Mouse (Mus musculus) forebrain, embryonic 16.5 days (tissue): ENCODE data around the gene Ccdc9. TPM values are rescaled to one million over a fixed set of nuclear protein-coding genes. Genes with fewer than 3 reads are reported as not detected.
A peak's percentile ranks its signal among the peaks of the same experiment; 100 is the strongest.

Experiments
- ATAC-seq: fragments of 200-750 bp; cut with Nextera tagmentation; 2 replicates; pipeline ENCODE4 v1.8.0; 2017; ENCODE audit warnings: mild to moderate bottlenecking, moderate library complexity
- H3K27ac ChIP-seq: fragments of 300-500 bp; sonication (generic); 2 replicates; pipeline ENCODE4 v1.5.1; 2014; ENCODE audit warnings: low read length, control low read depth
- H3K27me3 ChIP-seq: fragments of 300-500 bp; sonication (generic); replicated peaks from 2 replicates; pipeline ENCODE4 v1.6.1; 2014; ENCODE audit warnings: low read length; ENCODE audit not compliant: control insufficient read depth, insufficient read depth
- H3K36me3 ChIP-seq: fragments of 300-500 bp; sonication (generic); 2 replicates; pipeline ENCODE4 v1.6.1; 2014; ENCODE audit not compliant: control insufficient read depth, insufficient read depth
- H3K4me1 ChIP-seq: fragments of 300-500 bp; sonication (generic); replicated peaks from 2 replicates; pipeline ENCODE4 v1.6.1; 2014; ENCODE audit warnings: low read length; ENCODE audit not compliant: control insufficient read depth, insufficient read depth
- H3K4me2 ChIP-seq: fragments of 300-500 bp; sonication (generic); 2 replicates; pipeline ENCODE4 v1.6.1; 2014; ENCODE audit warnings: mild to moderate bottlenecking, low read length, control low read depth
- H3K4me3 ChIP-seq: fragments of 300-500 bp; sonication (generic); replicated peaks from 2 replicates; pipeline ENCODE4 v1.5.1; 2014; ENCODE audit warnings: mild to moderate bottlenecking, low read length, control low read depth
- H3K9ac ChIP-seq: fragments of 300-500 bp; sonication (generic); replicated peaks from 2 replicates; pipeline ENCODE4 v1.6.1; 2014; ENCODE audit warnings: low read depth, low read length, control low read depth
- H3K9me3 ChIP-seq: fragments of 300-500 bp; sonication (generic); 2 replicates; pipeline ENCODE4 v1.6.1; 2016; ENCODE audit warnings: low read length; ENCODE audit not compliant: control insufficient read depth
- WGBS: fragments of 180-500 bp; shearing (Covaris S2); extraction: QIAGEN DNeasy Blood & Tissue Kit; methylation state at CpG from one replicate; pipeline ENCODE4 v1.1.7; 2014; 5-methylcytosine and 5-hydroxymethylcytosine counted together
- polyA plus RNA-seq: library from polyadenylated mRNA; unstranded; fragments of >200 nt; fragmentation: Nextera tagmentation; extraction: Ambion mirVana; gene quantifications from 2 replicates; pipeline ENCODE4 v1.2.1, GENCODE M21; 2015

The Ccdc9 gene
- polyA plus RNA-seq, 1 experiment from 2014 or later = 29.4 TPM

DNA sequence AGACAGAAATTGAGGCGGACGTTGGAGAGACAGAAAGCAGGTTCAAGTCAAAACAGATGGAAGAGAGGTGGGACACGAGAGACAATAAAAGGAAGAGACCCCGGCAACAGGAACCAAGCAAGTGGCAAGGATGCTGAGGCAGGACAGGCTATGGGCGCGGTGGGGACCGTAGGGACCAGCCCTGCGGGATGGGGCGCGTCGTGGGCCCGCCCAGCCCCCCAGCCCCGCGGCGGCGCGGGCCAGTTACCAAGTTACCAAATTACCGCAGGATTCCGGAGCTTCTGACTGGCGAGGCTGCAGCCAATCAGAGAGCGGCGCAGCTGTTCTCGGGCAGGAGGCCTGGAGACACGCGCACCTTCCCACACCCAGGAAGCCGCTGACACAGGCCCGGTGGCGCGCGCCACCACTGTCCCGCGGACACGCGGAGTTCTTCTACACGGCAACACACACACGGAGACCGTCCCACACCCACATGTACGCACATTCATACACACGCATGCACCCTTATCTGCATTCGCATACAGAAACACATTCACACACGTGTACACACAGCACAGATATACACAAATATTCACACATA is 8.8 kb upstream of the Ccdc9 start:
- Histone ChIP-seq H3K4me2 (peak overlapping the region; percentile 94), H3K4me3 (peak overlapping the region; percentile 55), H3K9me3 (no peaks in the 10 kb centered on the region), H3K4me1 (peaks cover 29% of the 10 kb centered on the region), H3K27me3 (no peaks in the 10 kb centered on the region), H3K9ac (peak overlapping the region; percentile 56), H3K36me3 (no peaks in the 10 kb centered on the region), H3K27ac (peak overlapping the region; percentile 83)
- 2% methylated on average over 41 of the region's 41 CpGs for whole genome bisulfite sequencing
- peak; percentile 38 for ATAC-seq

DNA sequence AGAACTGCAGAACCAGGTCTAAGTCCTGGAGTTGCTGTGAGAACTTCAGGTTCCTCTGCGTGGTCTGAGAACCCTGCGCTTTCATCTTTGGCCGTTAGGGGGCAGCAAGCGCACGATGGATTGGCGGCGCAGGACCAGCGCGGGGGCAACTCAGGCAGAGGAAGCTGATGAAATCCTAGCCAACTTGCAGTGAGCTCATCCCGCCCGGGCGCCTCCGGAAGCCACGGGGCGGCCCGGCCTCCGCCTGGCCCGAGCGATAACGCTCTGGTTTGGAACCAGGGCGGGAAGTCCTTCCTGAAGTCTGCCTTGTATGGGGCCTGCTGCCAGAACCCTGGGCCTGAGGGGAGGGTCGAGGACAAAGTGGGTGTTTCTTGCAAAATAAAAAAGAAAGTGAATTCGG is 8.2 kb upstream of the Ccdc9 start:
- peak overlapping the region; percentile 55 for H3K4me3 ChIP-seq
- peak overlapping the region; percentile 56 for H3K9ac ChIP-seq
- H3K27me3 ChIP-seq = no peaks in the 10 kb centered on the region
- H3K9me3 ChIP-seq = no peaks in the 10 kb centered on the region
- H3K4me2 ChIP-seq = peak overlapping the region; percentile 94
- ATAC-seq = peak; percentile 55
- under 1% methylated on average over 23 of the region's 23 CpGs for WGBS
- no peaks in the 10 kb centered on the region for H3K36me3 ChIP-seq
- H3K4me1 ChIP-seq = peaks cover 26% of the 10 kb centered on the region
- H3K27ac ChIP-seq = peak overlapping the region; percentile 83

DNA sequence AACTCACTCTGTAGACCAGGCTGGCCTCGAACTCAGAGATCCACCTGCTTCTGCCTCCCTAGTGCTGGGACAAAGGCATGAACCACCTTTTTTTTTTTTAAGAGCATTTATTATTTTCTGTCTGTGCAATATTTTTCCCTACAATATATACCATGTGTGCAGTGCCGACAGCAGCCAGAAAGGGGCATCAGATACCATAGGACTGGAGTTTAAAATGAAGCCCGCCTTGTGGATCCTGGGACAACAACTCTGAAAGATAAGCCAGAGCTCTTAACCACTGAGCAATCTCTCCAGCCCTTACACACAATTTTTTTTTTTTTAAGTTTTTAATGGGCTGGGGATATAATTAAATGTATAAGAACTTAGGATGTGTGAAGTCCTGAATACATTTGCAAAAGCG is 7.8 kb upstream of the Ccdc9 start:
- ATAC-seq = peak; percentile 34; the same call in 1 of the 2 replicates
- Histone ChIP-seq H3K9me3 (no peaks in the 10 kb centered on the region), H3K36me3 (no peaks in the 10 kb centered on the region), H3K9ac (no peak overlapping the region), H3K27ac (no peak overlapping the region), H3K4me1 (peaks cover 26% of the 10 kb centered on the region), H3K4me2 (peak overlapping the region; percentile 94), H3K4me3 (no peak overlapping the region), H3K27me3 (no peaks in the 10 kb centered on the region)
- 32% methylated on average over 4 of the region's 4 CpGs for WGBS

DNA sequence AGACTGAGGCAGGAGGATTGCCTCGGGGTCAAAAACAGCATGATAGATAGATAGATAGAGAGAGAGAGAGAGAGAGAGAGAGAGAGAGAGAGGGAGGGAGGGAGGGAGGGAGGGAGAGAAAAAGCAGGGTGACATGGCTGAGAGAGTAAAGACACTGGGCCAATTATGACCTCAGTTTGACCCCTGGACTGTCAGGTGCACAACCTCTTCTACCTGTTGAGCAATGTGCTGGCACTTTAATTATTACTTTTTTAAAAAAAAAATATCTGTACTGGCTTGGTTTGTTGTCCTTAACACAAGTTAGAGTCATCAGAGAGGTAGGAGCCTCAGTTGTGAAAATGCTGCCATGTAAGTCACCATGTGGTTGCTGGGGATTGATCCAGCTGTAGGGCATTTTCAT is 1.2 kb upstream of the Ccdc9 start:
- Histone ChIP-seq H3K36me3 (peaks cover 6% of the 10 kb centered on the region), H3K27me3 (no peaks in the 10 kb centered on the region), H3K4me3 (no peak overlapping the region), H3K9me3 (no peaks in the 10 kb centered on the region), H3K4me1 (peaks cover 11% of the 10 kb centered on the region), H3K9ac (no peak overlapping the region), H3K27ac (no peak overlapping the region), H3K4me2 (no peak overlapping the region)
- WGBS = 62% methylated on average over 1 of the region's 1 CpGs
- ATAC-seq = no peak

DNA sequence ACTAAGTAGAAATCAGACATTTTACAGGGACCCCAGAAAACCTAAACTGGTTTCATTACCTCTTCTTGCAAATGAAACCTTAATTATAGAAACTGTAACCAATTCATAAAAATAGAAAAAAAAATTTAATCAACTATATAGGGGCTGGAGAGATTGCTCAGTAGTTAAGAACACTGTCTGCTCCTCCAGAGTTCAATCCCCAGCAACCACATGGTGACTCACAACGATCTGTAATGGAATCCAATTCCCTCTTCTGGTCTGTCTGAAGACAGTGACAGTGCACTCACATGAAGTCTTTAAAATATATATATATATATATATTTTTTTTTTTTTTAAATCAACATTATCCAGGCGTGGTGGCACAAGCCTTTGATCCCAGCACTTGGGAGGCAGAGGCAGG is 421 bp upstream of the Ccdc9 start:
- peak overlapping the region; percentile 90 for H3K27ac ChIP-seq
- peak overlapping the region; percentile 66 for H3K9ac ChIP-seq
- peak overlapping the region; percentile 61 for H3K4me3 ChIP-seq
- peak overlapping the region; percentile 52 for H3K4me2 ChIP-seq
- H3K36me3 ChIP-seq = peaks cover 6% of the 10 kb centered on the region
- H3K27me3 ChIP-seq = no peaks in the 10 kb centered on the region
- no peak for ATAC-seq
- no peaks in the 10 kb centered on the region for H3K9me3 ChIP-seq
- 78% methylated on average over 2 of the region's 2 CpGs for WGBS
- peaks cover 11% of the 10 kb centered on the region for H3K4me1 ChIP-seq

DNA sequence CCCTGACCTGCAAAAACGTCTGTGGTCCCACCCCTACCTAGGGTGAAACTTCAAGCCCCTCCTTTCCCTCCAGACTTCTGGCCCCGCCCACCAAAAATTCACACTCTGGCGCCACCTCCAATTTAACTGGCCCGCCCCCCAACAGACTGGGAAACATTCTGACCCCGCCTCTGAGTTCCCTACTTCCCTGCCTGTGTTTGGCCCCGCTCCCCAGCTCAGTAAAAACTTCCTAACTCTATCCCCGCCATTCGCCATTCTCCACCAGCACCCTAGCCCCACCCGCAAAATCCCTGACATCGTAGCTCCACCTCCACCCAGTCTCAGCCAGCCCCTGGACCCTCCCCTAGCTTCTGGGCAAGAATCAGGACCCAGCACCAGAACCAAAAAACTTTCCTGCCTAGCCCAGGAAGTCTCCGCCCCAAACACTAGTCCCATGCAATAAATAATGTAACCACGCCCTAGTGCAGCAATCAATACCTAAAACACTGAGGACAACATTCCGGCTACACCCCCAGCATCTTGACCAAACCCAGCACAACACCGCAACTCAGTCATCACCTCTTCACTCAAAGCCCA is 1.1 kb downstream of the Ccdc9 start:
- peaks cover 11% of the 10 kb centered on the region for H3K36me3 ChIP-seq
- peak; percentile 24 for ATAC-seq
- peaks cover 11% of the 10 kb centered on the region for H3K4me1 ChIP-seq
- no peak overlapping the region for H3K9ac ChIP-seq
- no peaks in the 10 kb centered on the region for H3K27me3 ChIP-seq
- H3K9me3 ChIP-seq = no peaks in the 10 kb centered on the region
- H3K27ac ChIP-seq = no peak overlapping the region
- 3% methylated on average over 14 of the region's 14 CpGs for WGBS
- peak overlapping the region; percentile 61 for H3K4me3 ChIP-seq
- peak overlapping the region; percentile 52 for H3K4me2 ChIP-seq

DNA sequence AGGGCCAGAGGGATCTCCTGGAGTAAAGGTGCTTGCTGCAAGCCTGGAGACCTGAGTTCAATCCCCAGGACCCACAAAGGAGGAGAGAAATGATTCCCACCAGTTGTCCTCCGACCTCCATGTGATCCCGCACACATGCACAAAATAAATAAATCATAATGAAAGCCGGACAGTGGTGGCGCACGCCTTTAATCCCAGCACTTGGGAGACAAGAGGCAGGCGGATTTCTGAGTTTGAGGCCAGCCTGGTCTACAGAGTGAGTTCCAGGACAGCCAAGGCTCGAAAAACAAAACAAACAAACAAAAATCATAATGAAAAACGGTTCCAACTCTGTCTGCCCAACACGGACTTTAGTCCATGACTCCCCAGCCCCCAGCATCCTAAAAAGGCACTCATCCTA is 1.7 kb downstream of the Ccdc9 start:
- no peak for ATAC-seq
- no peaks in the 10 kb centered on the region for H3K9me3 ChIP-seq
- WGBS = 73% methylated on average over 9 of the region's 9 CpGs
- H3K4me1 ChIP-seq = peaks cover 11% of the 10 kb centered on the region
- peaks cover 11% of the 10 kb centered on the region for H3K36me3 ChIP-seq
- no peak overlapping the region for H3K9ac ChIP-seq
- no peak overlapping the region for H3K4me3 ChIP-seq
- H3K27ac ChIP-seq = no peak overlapping the region
- H3K27me3 ChIP-seq = no peaks in the 10 kb centered on the region
- H3K4me2 ChIP-seq = no peak overlapping the region

DNA sequence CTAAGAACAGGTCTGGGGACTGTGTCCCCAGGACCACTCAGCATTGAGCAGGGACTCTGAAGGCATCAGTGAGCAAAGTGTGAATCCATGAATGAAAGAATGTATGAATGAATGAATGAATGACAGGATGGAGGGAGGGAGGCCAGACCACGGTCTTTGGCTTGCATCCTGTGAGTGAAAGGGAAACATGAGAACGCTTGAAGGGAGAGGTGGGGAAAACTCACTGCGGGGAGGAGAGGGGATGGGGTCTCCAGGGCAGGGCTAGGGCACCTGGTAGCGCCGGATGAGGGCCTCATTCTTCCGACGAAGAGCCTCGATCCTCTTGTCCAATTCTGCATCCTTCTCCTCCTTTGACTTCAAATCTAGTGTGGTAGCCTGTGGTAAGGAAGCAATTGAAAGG is 2.6 kb downstream of the Ccdc9 start:
- Histone ChIP-seq H3K36me3 (peaks cover 11% of the 10 kb centered on the region), H3K27me3 (no peaks in the 10 kb centered on the region), H3K4me2 (no peak overlapping the region), H3K9me3 (no peaks in the 10 kb centered on the region), H3K4me1 (peaks cover 11% of the 10 kb centered on the region), H3K9ac (no peak overlapping the region), H3K4me3 (no peak overlapping the region), H3K27ac (no peak overlapping the region)
- no peak for ATAC-seq
- 86% methylated on average over 8 of the region's 8 CpGs for WGBS

DNA sequence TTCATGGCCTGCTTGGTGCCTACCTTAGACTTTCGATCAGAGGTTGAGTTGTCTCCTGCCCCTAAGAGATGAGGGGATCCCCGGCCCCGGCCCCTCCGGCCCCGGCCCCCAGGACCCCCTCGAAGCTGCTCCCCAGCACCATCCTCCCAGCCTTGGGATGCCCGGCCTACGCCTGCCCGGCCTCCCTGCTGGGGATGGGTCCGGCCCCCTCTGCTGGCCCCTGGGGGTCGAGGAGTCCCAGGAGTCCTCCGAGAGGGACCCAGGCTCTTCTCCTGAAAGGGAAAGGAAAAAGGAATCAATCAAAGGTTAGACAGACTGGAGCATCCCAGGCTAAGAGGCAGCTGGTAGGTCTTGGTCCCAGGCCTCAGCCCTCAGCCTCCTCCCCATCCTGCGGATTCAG is 4.3 kb downstream of the Ccdc9 start:
- no peak overlapping the region for H3K27ac ChIP-seq
- H3K4me2 ChIP-seq = no peak overlapping the region
- no peak overlapping the region for H3K4me3 ChIP-seq
- no peak overlapping the region for H3K9ac ChIP-seq
- 97% methylated on average over 13 of the region's 13 CpGs for WGBS
- no peaks in the 10 kb centered on the region for H3K27me3 ChIP-seq
- H3K4me1 ChIP-seq = peaks cover 11% of the 10 kb centered on the region
- no peaks in the 10 kb centered on the region for H3K9me3 ChIP-seq
- no peak for ATAC-seq
- peaks cover 14% of the 10 kb centered on the region for H3K36me3 ChIP-seq
